In the genomic region with DNA sequence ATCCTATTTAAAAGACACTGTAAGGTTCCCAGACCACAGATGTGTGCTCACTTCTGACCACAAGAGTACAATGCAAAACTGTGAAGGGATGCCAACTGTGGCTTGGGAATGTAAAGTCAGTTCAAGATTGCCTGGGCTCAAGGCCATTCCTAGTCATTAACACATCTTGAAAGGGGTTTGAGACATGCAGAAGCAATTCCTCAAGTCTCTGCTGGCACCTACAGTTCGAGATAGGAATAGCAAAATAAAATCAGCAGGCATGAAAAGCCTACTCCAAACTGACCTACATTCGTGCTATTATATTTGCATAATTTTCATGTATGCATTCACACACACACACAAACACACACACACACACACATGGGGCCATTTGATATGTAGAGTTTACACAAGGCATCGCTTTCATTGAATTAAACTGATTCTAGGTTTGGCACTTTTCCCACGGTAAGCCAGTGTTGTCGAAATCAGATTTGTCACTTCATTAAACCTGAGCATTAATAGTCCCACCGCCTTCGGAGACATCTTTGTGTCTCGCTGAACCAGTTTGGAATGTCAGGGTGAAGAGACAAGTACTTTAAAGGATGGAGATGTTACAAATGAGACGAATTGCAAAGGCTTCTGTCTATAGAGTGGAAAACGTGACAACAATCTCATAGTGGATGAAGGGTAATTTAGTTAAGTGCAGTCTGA, we compare ENCODE assay signal across 9 mouse cellular contexts.
DNase-seq lines count a peak whose midpoint lies in the region; ATAC-seq and TF ChIP-seq lines count a peak whose summit lies in the region.
"Had no signal": no experiment of that assay in that cellular context is flagged by ENCODE, and none has a peak within 500 bp of the region (broad histone marks: within the 10 kb centered on the region; RNA-seq: fewer than 3 reads in every experiment).

No protein-coding gene starts in this region.

- H3K36me3 ChIP-seq in lung, postnatal 0 days (ENCODE audit: insufficient read depth, low read length) = no peaks in the 10 kb centered on the region
- no peaks in the 10 kb centered on the region for H3K36me3 ChIP-seq in hindbrain, embryonic 11.5 days (ENCODE audit: control insufficient read depth, insufficient read depth, low read length)
- H3K36me3 ChIP-seq in neural tube, embryonic 13.5 days = no peaks in the 10 kb centered on the region
- H3K36me3 ChIP-seq: embryonic facial prominence, embryonic 12.5 days had no signal

- WGBS in lung, postnatal 0 days = 33% methylated on average over 10 of the region's 10 CpGs
- 51% methylated on average over 10 of the region's 10 CpGs for WGBS in hindbrain, embryonic 11.5 days
- WGBS in neural tube, embryonic 13.5 days = 42% methylated on average over 10 of the region's 10 CpGs

- TF ChIP-seq EP300 in lung, postnatal 0 days (IDR thresholded peaks at IDR 0.05) = no peak

- H3K9ac ChIP-seq in lung, postnatal 0 days (replicated peaks; ENCODE audit: low read depth) = no peak overlapping the region
- no peak overlapping the region for H3K9ac ChIP-seq in hindbrain, embryonic 11.5 days (ENCODE audit: low read depth, low read length)
- H3K9ac ChIP-seq in neural tube, embryonic 13.5 days = no peak overlapping the region
- H3K9ac ChIP-seq: embryonic facial prominence, embryonic 12.5 days had no signal

- no peak overlapping the region for H3K27ac ChIP-seq in lung, postnatal 0 days (ENCODE audit: low read length)
- no peak overlapping the region for H3K27ac ChIP-seq in hindbrain, embryonic 11.5 days (ENCODE audit: low read depth, low read length)
- H3K27ac ChIP-seq in neural tube, embryonic 13.5 days (replicated peaks) = no peak overlapping the region
- H3K27ac ChIP-seq: embryonic facial prominence, embryonic 12.5 days had no signal

- peak; percentile 68 for TF ChIP-seq CTCF in lung, postnatal 0 days (IDR thresholded peaks at IDR 0.05)

- H3K27me3 ChIP-seq in lung, postnatal 0 days (replicated peaks; ENCODE audit: insufficient read depth, low read length) = no peaks in the 10 kb centered on the region
- no peaks in the 10 kb centered on the region for H3K27me3 ChIP-seq in hindbrain, embryonic 11.5 days (ENCODE audit: control insufficient read depth, insufficient read depth, low read length)
- H3K27me3 ChIP-seq in neural tube, embryonic 13.5 days = no peaks in the 10 kb centered on the region
- H3K27me3 ChIP-seq: embryonic facial prominence, embryonic 12.5 days had no signal

- DNase-seq in adrenal gland, postnatal 10 days = peak; percentile 2
- no peak for DNase-seq in adrenal gland, adult 18-20 months (ENCODE audit: low spot score in 2 of 2)
- peak; percentile 22 for DNase-seq in lung, postnatal 0 days (ENCODE audit: low spot score)
- DNase-seq in lung, postnatal 36 days = no peak
- DNase-seq in hindbrain, embryonic 11.5 days (ENCODE audit: low spot score) = peak; percentile 43
- DNase-seq in urinary bladder, adult 2 months (ENCODE audit: low spot score) = no peak

- ATAC-seq in lung, postnatal 0 days = no peak
- peak; percentile 43; the same call in 1 of the 2 replicates for ATAC-seq in hindbrain, embryonic 11.5 days (ENCODE audit: low FRiP score)
- peak; percentile 61 for ATAC-seq in neural tube, embryonic 13.5 days (ENCODE audit: low read depth)
- no peak for ATAC-seq in megakaryocyte-erythroid progenitor cell, adult 5-6 weeks (replicated peaks; ENCODE audit: low FRiP score, low TSS enrichment, poor library complexity, severe bottlenecking)

- no peak overlapping the region for H3K4me3 ChIP-seq in lung, postnatal 0 days (ENCODE audit: low read depth, low read length)
- no peak overlapping the region for H3K4me3 ChIP-seq in hindbrain, embryonic 11.5 days (ENCODE audit: low read depth, low read length)
- no peak overlapping the region for H3K4me3 ChIP-seq in neural tube, embryonic 13.5 days
- H3K4me3 ChIP-seq: embryonic facial prominence, embryonic 12.5 days had no signal

- no peaks in the 10 kb centered on the region for H3K4me1 ChIP-seq in lung, postnatal 0 days (ENCODE audit: insufficient read depth, low read depth, low read length)
- no peaks in the 10 kb centered on the region for H3K4me1 ChIP-seq in hindbrain, embryonic 11.5 days (replicated peaks; ENCODE audit: control insufficient read depth, insufficient read depth, low read length)
- H3K4me1 ChIP-seq in neural tube, embryonic 13.5 days (replicated peaks) = no peaks in the 10 kb centered on the region
- H3K4me1 ChIP-seq: embryonic facial prominence, embryonic 12.5 days had no signal

- no peak overlapping the region for H3K4me2 ChIP-seq in lung, postnatal 0 days (replicated peaks; ENCODE audit: low read depth, low read length)
- H3K4me2 ChIP-seq in hindbrain, embryonic 11.5 days (replicated peaks; ENCODE audit: low read depth, low read length) = no peak overlapping the region
- no peak overlapping the region for H3K4me2 ChIP-seq in neural tube, embryonic 13.5 days
- H3K4me2 ChIP-seq: embryonic facial prominence, embryonic 12.5 days had no signal

- no peaks in the 10 kb centered on the region for H3K9me3 ChIP-seq in lung, postnatal 0 days (ENCODE audit: low read length)
- no peaks in the 10 kb centered on the region for H3K9me3 ChIP-seq in hindbrain, embryonic 11.5 days (ENCODE audit: control insufficient read depth, low read length)
- no peaks in the 10 kb centered on the region for H3K9me3 ChIP-seq in neural tube, embryonic 13.5 days
- H3K9me3 ChIP-seq: embryonic facial prominence, embryonic 12.5 days had no signal

Comparison
In these comparisons a context has a peak if more than half of its experiments do, and no peak if none do; other contexts are left out.
1. DNase-seq: peak in adrenal gland, postnatal 10 days (single experiment), lung, postnatal 0 days (single experiment) and hindbrain, embryonic 11.5 days (single experiment); none in adrenal gland, adult 18-20 months (0 of 2), lung, postnatal 36 days (single experiment) and urinary bladder, adult 2 months (single experiment).
2. ATAC-seq: peak in hindbrain, embryonic 11.5 days (single experiment) and neural tube, embryonic 13.5 days (single experiment); none in lung, postnatal 0 days (single experiment) and megakaryocyte-erythroid progenitor cell, adult 5-6 weeks (single experiment).